Mouse (Mus musculus) limb, embryonic 11.5 days (tissue): Measurements from ENCODE around the gene Sorbs2. TPM values are rescaled to one million over a fixed set of nuclear protein-coding genes. Genes with fewer than 3 reads are reported as not detected.

Experiments used
- ATAC-seq: fragments of 200-750 bp; cut with Nextera tagmentation; 2 replicates; pipeline ENCODE4 v1.8.0; 2017; ENCODE audit warnings: low read depth; ENCODE audit not compliant: insufficient number of reproducible peaks, low FRiP score, low TSS enrichment
- DNase-seq: peaks from one replicate; pipeline ENCODE4 v3.0.0-alpha.2; 2015; ENCODE audit warnings: low spot score
- H3K27ac ChIP-seq: fragments of 300-500 bp; sonication (generic); replicated peaks from 2 replicates; pipeline ENCODE4 v1.5.1; 2014; ENCODE audit warnings: low read depth, mild to moderate bottlenecking, low read length
- H3K27me3 ChIP-seq: fragments of 300-500 bp; sonication (generic); 2 replicates; pipeline ENCODE4 v1.6.1; 2014; ENCODE audit warnings: mild to moderate bottlenecking, low read length, mixed read lengths; ENCODE audit not compliant: control insufficient read depth, insufficient read depth
- H3K36me3 ChIP-seq: fragments of 300-500 bp; sonication (generic); 2 replicates; pipeline ENCODE4 v1.6.1; 2014; ENCODE audit warnings: mild to moderate bottlenecking, low read length, moderate library complexity, mixed read lengths; ENCODE audit not compliant: control insufficient read depth, insufficient read depth
- H3K4me1 ChIP-seq: fragments of 300-500 bp; sonication (generic); 2 replicates; pipeline ENCODE4 v1.6.1; 2014; ENCODE audit warnings: low read length, mixed read lengths; ENCODE audit not compliant: control insufficient read depth, insufficient read depth
- H3K4me2 ChIP-seq: fragments of 300-500 bp; sonication (generic); 2 replicates; pipeline ENCODE4 v1.6.1; 2014; ENCODE audit warnings: low read depth, mild to moderate bottlenecking, moderate library complexity; ENCODE audit not compliant: severe bottlenecking
- H3K4me3 ChIP-seq: fragments of 300-500 bp; sonication (generic); 2 replicates; pipeline ENCODE4 v1.5.1; 2014; ENCODE audit warnings: low read depth, low read length
- H3K9ac ChIP-seq: fragments of 300-500 bp; sonication (generic); 2 replicates; pipeline ENCODE4 v1.6.1; 2014; ENCODE audit warnings: mild to moderate bottlenecking, low read length
- H3K9me3 ChIP-seq: fragments of 300-500 bp; sonication (generic); 2 replicates; pipeline ENCODE4 v1.6.1; 2016; ENCODE audit warnings: low read length; ENCODE audit not compliant: control insufficient read depth
- WGBS: fragments of 180-500 bp; shearing (Covaris S2); extraction: QIAGEN DNeasy Blood & Tissue Kit; methylation state at CpG from one replicate; pipeline ENCODE4 v1.1.7; 2014; 5-methylcytosine and 5-hydroxymethylcytosine counted together
- polyA plus RNA-seq: library from polyadenylated mRNA; unstranded; fragments of >200 nt; fragmentation: Nextera tagmentation; extraction: Ambion mirVana; gene quantifications from 2 replicates; pipeline ENCODE4 v1.2.1, GENCODE M21; 2014

Gene Sorbs2
- polyA plus RNA-seq: 25.6 and 26.1 TPM in 2 replicates

DNA sequence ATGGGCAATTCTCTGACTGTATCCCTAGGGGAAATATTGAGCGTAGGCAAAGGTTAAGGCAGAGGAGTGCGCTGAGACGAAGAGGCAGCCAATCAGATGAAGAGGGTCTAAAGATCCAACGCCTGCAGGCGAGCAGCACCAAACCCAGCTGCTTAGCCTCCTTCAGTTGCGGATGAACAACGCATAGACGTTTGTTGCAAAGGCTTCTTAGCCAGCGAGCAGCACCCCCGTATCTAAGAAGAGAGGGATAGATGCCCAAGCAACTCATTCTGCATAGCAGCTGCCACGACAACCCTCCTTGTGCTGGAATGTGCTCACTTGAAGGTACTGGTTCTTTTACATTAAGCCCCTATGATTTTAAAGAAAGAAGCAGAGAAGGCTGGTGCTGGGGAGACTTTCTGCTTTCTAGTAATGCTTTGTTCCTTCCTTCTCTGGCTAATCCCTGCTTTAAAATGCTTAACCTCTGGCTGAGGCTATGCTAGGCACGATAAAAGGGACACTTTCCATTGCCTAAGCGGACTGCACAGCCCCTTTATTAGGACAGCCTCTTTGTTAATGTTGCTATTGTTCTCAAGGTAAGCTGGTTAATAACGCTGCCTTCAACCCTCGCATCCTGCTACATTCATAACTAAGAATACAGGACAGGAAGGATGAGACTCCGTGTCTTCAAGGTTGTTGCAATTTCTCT lies at the start of gene Sorbs2:
Gene Sorbs2 (plus strand): TSS at position 155 of the 688 bp plus-strand sequence.
- DNase-seq: peak; percentile 23
- ATAC-seq: 0 out of 2 replicates have a peak, but pooled peaks have one; percentile 47
- Histone ChIP-seq H3K36me3 (no peaks in the 10 kb centered on the region), H3K27ac (no peak within 1 kb of the TSS), H3K9me3 (no peaks in the 10 kb centered on the region), H3K4me3 (no peak within 1 kb of the TSS), H3K4me1 (no peaks in the 10 kb centered on the region; the same call in 1 of the 2 replicates), H3K9ac (no peak within 1 kb of the TSS), H3K27me3 (no peaks in the 10 kb centered on the region), H3K4me2 (peak within 1 kb of the TSS; percentile 33)
- WGBS: 23% methylated on average over 16 of the region's 16 CpGs

DNA sequence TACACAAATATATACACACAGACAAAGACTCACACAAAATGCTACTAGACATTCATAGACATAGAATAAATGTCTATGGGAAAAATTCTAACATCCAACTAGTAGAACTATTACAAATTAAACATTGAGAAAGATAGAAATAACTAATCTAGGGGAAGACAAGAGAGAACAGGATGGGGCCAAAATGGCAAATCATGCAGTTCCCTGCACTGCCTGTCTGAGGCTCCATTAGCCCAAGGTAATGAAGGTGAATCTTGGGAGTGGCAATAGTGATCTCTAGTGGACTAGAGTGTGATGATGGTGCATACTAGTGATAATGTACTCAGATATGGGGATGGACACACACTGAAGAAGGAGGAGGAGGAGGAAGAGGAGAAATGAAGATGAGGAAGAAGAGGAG lies 49.7 kb upstream of the Sorbs2 start:
- Histone ChIP-seq H3K4me1 (no peaks in the 10 kb centered on the region), H3K9me3 (no peaks in the 10 kb centered on the region), H3K4me2 (no peak overlapping the region), H3K9ac (no peak overlapping the region), H3K36me3 (no peaks in the 10 kb centered on the region), H3K27ac (no peak overlapping the region), H3K27me3 (no peaks in the 10 kb centered on the region), H3K4me3 (no peak overlapping the region)
- DNase-seq: no peak
- ATAC-seq: no peak

DNA sequence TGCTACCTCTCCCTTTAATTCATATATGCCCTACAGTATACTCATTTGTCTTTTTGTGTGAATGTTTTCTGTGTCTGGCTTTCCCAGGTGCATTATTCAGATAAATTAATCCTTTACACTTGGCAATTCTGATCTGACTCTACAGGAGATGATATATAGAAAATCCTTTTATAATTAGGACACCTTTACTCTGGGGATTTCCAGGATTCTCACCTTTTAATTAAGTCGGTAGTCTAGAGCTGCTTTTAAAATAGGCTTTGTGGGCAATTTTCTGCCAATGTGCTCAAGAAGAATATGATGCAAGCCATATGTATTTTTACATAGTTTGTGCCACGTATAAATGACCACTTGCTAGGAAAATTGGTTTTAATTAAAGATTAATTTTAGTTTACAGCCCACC lies 38.6 kb upstream of the Sorbs2 start:
- Histone ChIP-seq H3K9me3 (no peaks in the 10 kb centered on the region), H3K27ac (no peak overlapping the region), H3K27me3 (no peaks in the 10 kb centered on the region), H3K4me2 (no peak overlapping the region), H3K36me3 (no peaks in the 10 kb centered on the region), H3K4me3 (no peak overlapping the region), H3K4me1 (no peaks in the 10 kb centered on the region), H3K9ac (no peak overlapping the region)
- WGBS: 68% methylated on average over 2 of the region's 2 CpGs
- no peak for ATAC-seq
- DNase-seq: no peak

DNA sequence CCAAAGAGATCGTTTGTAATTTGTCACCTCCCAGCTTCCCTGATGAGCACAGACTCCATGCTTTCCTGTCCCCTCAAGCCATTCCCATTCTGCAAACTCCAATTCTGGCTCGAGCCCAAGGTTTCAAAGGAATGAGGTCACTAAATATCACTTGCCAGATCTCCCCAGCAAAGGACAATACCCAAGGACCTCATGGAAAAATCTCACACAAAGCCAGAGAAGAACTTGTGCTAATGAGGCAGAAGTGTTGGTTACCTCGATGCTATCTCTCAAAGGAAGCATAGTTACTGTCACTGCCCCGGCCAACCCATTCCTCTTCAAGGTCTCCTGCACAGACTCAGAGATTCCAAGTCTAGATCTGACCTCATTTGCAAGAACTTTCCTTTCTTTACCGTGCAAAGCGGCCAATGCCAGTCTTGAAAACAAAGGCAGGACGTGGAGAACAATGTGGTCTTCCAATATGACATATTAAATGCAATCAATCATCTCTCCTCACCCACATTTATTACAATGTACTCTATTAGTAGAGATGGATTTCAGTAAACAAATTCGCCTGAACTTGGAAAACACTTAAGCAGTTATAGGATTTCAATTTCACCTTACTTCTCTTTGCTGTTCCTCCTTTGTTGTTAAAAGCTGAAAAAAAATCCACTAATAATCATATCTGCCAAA lies 37.9 kb upstream of the Sorbs2 start:
- Histone ChIP-seq H3K4me1 (no peaks in the 10 kb centered on the region), H3K9me3 (no peaks in the 10 kb centered on the region), H3K4me3 (no peak overlapping the region), H3K4me2 (no peak overlapping the region), H3K9ac (no peak overlapping the region), H3K36me3 (no peaks in the 10 kb centered on the region), H3K27ac (no peak overlapping the region), H3K27me3 (no peaks in the 10 kb centered on the region)
- WGBS: 76% methylated on average over 8 of the region's 8 CpGs
- DNase-seq: no peak
- no peak for ATAC-seq

GRCm38 (mm10) chr8:45480886-45481285 lies 26.7 kb upstream of the Sorbs2 start:
- DNase-seq (no peak), ATAC-seq (no peak)
- Histone ChIP-seq H3K4me2 (no peak overlapping the region), H3K36me3 (no peaks in the 10 kb centered on the region), H3K27ac (no peak overlapping the region), H3K4me1 (no peaks in the 10 kb centered on the region), H3K9me3 (no peaks in the 10 kb centered on the region), H3K9ac (no peak overlapping the region), H3K4me3 (no peak overlapping the region), H3K27me3 (no peaks in the 10 kb centered on the region)
- 81% methylated on average over 4 of the region's 4 CpGs for WGBS

DNA sequence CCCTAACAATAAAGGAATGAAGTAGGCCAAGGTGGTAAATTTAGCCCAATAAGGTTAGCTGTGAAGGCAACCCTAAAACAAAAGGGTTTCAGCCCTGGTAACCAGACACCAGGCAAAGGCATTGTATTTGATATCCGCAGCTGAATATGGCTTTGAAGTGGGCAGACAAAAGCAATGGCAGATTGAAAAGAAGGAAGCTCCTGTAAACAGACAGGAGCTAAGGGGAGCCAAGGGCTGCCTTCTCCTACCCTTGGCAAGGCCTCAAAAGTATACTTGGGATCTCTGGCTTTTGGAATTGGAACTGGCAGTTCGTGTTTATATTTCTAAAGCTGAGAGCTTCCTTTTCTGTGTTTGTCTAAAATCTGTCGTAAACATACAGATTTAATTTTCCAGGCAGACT lies 21.3 kb upstream of the Sorbs2 start:
- no peak for ATAC-seq
- Histone ChIP-seq H3K27me3 (no peaks in the 10 kb centered on the region), H3K27ac (no peak overlapping the region), H3K4me1 (no peaks in the 10 kb centered on the region), H3K9me3 (no peaks in the 10 kb centered on the region), H3K36me3 (no peaks in the 10 kb centered on the region), H3K4me2 (no peak overlapping the region), H3K9ac (no peak overlapping the region), H3K4me3 (no peak overlapping the region)
- DNase-seq: no peak
- 79% methylated on average over 3 of the region's 3 CpGs for WGBS

GRCm38 (mm10) chr8:45503971-45504370 lies 3.6 kb upstream of the Sorbs2 start:
- Histone ChIP-seq H3K4me2 (no peak overlapping the region), H3K27ac (no peak overlapping the region), H3K36me3 (no peaks in the 10 kb centered on the region), H3K9ac (no peak overlapping the region), H3K9me3 (no peaks in the 10 kb centered on the region), H3K4me1 (no peaks in the 10 kb centered on the region; the same call in 1 of the 2 replicates), H3K4me3 (no peak overlapping the region), H3K27me3 (no peaks in the 10 kb centered on the region)
- DNase-seq (no peak), ATAC-seq (no peak)
- 88% methylated on average over 7 of the region's 7 CpGs for WGBS

GRCm38 (mm10) chr8:45506376-45506775 lies 1.2 kb upstream of the Sorbs2 start:
- no peaks in the 10 kb centered on the region for H3K27me3 ChIP-seq
- no peak overlapping the region for H3K27ac ChIP-seq
- no peaks in the 10 kb centered on the region; the same call in 1 of the 2 replicates for H3K4me1 ChIP-seq
- ATAC-seq (no peak), DNase-seq (no peak)
- H3K4me2 ChIP-seq: no peak overlapping the region
- no peak overlapping the region for H3K4me3 ChIP-seq
- no peaks in the 10 kb centered on the region for H3K36me3 ChIP-seq
- no peak overlapping the region for H3K9ac ChIP-seq
- 76% methylated on average over 4 of the region's 4 CpGs for WGBS
- no peaks in the 10 kb centered on the region for H3K9me3 ChIP-seq
